Mouse (Mus musculus) left cerebral cortex, postnatal 14 days (tissue): ENCODE measurements around the gene Zrsr1. TPM values are rescaled to one million over a fixed set of nuclear protein-coding genes. Genes with fewer than 3 reads are reported as not detected.
A peak's percentile ranks its signal among the peaks of the same experiment; 100 is the strongest.

Experiments used
- DNase-seq, 2 experiments: peaks; one replicate each; pipeline ENCODE4 v3.0.0; 2021 to 2022; ENCODE audit warnings: low spot score in 2 of 2, mixed read lengths in 1 of 2
- intact Hi-C: fragments of 180-260 bp; cut with DNase I; formaldehyde crosslinking; loops from one replicate; pipeline ENCODE4 v1.15.1; 2025
- total RNA-seq, 2 experiments: library from RNA; stranded (reverse); gene quantifications; 2 replicates each; pipeline ENCODE4 v1.2.3; 2021

Gene Zrsr1
- total RNA-seq, 2 experiments from 2014 or later: 53.1 to 56.3 TPM

- intact Hi-C loops: no loop called here
- DNase-seq: no peak
Observed at GRCm38 (mm10) chr11:22998308-22998707, 26.5 kb downstream of the Zrsr1 start.

- intact Hi-C loops: loop anchor here (5.0 kb wide), 2 partner anchors 252 to 267 kb away; partner anchors contain the start of gene Xpo1
- no peak for DNase-seq
Observed at GRCm38 (mm10) chr11:23005276-23005675, 33.5 kb downstream of the Zrsr1 start.

GRCm38 (mm10) chr11:23007166-23007480 is 35.3 kb downstream of the Zrsr1 start:
- intact Hi-C loops: loop anchor here (5.0 kb wide), 2 partner anchors 250 to 265 kb away; partner anchors contain the start of gene Xpo1
- no peak for DNase-seq

GRCm38 (mm10) chr11:23007481-23008180 is 35.8 kb downstream of the Zrsr1 start, which contains the start of gene Fam161a:
Gene Fam161a, plus strand, starts transcription at chr11:23007531.
- intact Hi-C loops: loop anchor here (2.0 to 5.0 kb wide), 3 partner anchors 59 to 265 kb away; partner anchors contain the start of gene Xpo1
- peak; percentile 86 to 97 for DNase-seq

- intact Hi-C loops: loop anchor here (2.0 to 5.0 kb wide), 3 partner anchors 58 to 264 kb away; partner anchors contain the start of gene Xpo1
- DNase-seq: peak; percentile 76 to 78
Observed at GRCm38 (mm10) chr11:23008181-23008823, 36.5 kb downstream of the Zrsr1 start.

- intact Hi-C loops: loop anchor here (2.0 to 5.0 kb wide), 3 partner anchors 58 to 263 kb away; partner anchors contain the start of gene Xpo1
- DNase-seq: no peak
Observed at GRCm38 (mm10) chr11:23008824-23009200, 37.0 kb downstream of the Zrsr1 start.

GRCm38 (mm10) chr11:23013096-23013495 is 41.3 kb downstream of the Zrsr1 start:
- DNase-seq: no peak
- intact Hi-C loops: no loop called here

GRCm38 (mm10) chr11:23013580-23014294 is 41.9 kb downstream of the Zrsr1 start:
- no peak for DNase-seq
- intact Hi-C loops: no loop called here

GRCm38 (mm10) chr11:23014996-23015395 is 43.2 kb downstream of the Zrsr1 start:
- intact Hi-C loops: no loop called here
- no peak for DNase-seq

GRCm38 (mm10) chr11:23017943-23018342 is 46.1 kb downstream of the Zrsr1 start:
- no peak for DNase-seq
- intact Hi-C loops: no loop called here

- DNase-seq: no peak
- intact Hi-C loops: no loop called here
Observed at GRCm38 (mm10) chr11:23020116-23020770, 48.4 kb downstream of the Zrsr1 start.

GRCm38 (mm10) chr11:23020841-23021240 is 49.0 kb downstream of the Zrsr1 start:
- intact Hi-C loops: no loop called here
- no peak for DNase-seq

GRCm38 (mm10) chr11:23023155-23023554 is 51.4 kb downstream of the Zrsr1 start:
- no peak for DNase-seq
- intact Hi-C loops: no loop called here

GRCm38 (mm10) chr11:23024169-23024568 is 52.4 kb downstream of the Zrsr1 start:
- intact Hi-C loops: no loop called here
- no peak for DNase-seq

Other genes with a start within 250 kb of the Zrsr1 start
- gene B3gnt2, start 111.0 kb upstream of the Zrsr1 start, total RNA-seq: 10 to 100 TPM in 1 of 2 experiments, 1 to 10 TPM in 1; 7.9 to 14.4 TPM
- 10 to 100 TPM; 10.3 to 13.5 TPM for gene Gm28048, start 10.1 kb downstream of the Zrsr1 start, total RNA-seq
- 10 to 100 TPM; 39.0 to 39.2 TPM for gene Commd1, start 10.4 kb downstream of the Zrsr1 start, total RNA-seq
- 100 to 1,000 TPM in 1 of 2 experiments, 10 to 100 TPM in 1; 94.9 to 101 TPM for gene Cct4, start 18.5 kb downstream of the Zrsr1 start, total RNA-seq
- 1 to 10 TPM; 2.9 to 3.9 TPM for gene Fam161a, start 35.5 kb downstream of the Zrsr1 start, total RNA-seq